Mouse (Mus musculus): ENCODE data around the gene Anapc16. TPM values are rescaled to one million over a fixed set of nuclear protein-coding genes. Genes with fewer than 3 reads are reported as not detected.

Gene Anapc16
- polyA plus RNA-seq, 1 experiment from 2014 or later: 86.4 TPM

- H3K4me2 ChIP-seq (replicated peaks; ENCODE audit: low read depth): no peak overlapping the region
- H3K9ac ChIP-seq (ENCODE audit: low read length): no peak overlapping the region; the same call in 1 of the 2 replicates
- H3K27me3 ChIP-seq (ENCODE audit: control insufficient read depth, insufficient read depth, low read length): no peaks in the 10 kb centered on the region
- H3K27ac ChIP-seq (replicated peaks): peak overlapping the region; percentile 81
- WGBS: 49% methylated on average over 7 of the region's 7 CpGs
- H3K4me1 ChIP-seq (replicated peaks; ENCODE audit: control insufficient read depth, insufficient read depth): peaks cover 2% of the 10 kb centered on the region
- DNase-seq (ENCODE audit: low spot score) (peak; percentile 45), ATAC-seq (ENCODE audit: low FRiP score, low TSS enrichment) (peak; percentile 68)
- TF ChIP-seq EP300 (optimal IDR thresholded peaks at IDR 0.05): no peak
- no peak for TF ChIP-seq CTCF (IDR thresholded peaks at IDR 0.05; ENCODE audit: low read depth)
- H3K36me3 ChIP-seq (ENCODE audit: control insufficient read depth, insufficient read depth, low read length): no peaks in the 10 kb centered on the region
- H3K9me3 ChIP-seq (ENCODE audit: control insufficient read depth, low read length): no peaks in the 10 kb centered on the region
- H3K4me3 ChIP-seq (ENCODE audit: low read depth, low read length): no peak overlapping the region
These were observed 25.2 kb upstream of the Anapc16 start for GRCm38 (mm10) chr10:60028181-60028580.

- 14% methylated on average over 2 of the region's 2 CpGs for WGBS
These were observed 24.7 kb upstream of the Anapc16 start for GRCm38 (mm10) chr10:60027619-60028084.

GRCm38 (mm10) chr10:60026759-60027395 lies 23.9 kb upstream of the Anapc16 start:
- ATAC-seq (ENCODE audit: low FRiP score, low TSS enrichment) (no peak), DNase-seq (ENCODE audit: low spot score) (no peak)
- Histone ChIP-seq H3K9me3 (ENCODE audit: control insufficient read depth, low read length) (no peaks in the 10 kb centered on the region), H3K36me3 (ENCODE audit: control insufficient read depth, insufficient read depth, low read length) (no peaks in the 10 kb centered on the region), H3K9ac (ENCODE audit: low read length) (no peak overlapping the region), H3K4me3 (ENCODE audit: low read depth, low read length) (no peak overlapping the region), H3K4me1 (replicated peaks; ENCODE audit: control insufficient read depth, insufficient read depth) (peaks cover 2% of the 10 kb centered on the region), H3K27ac (replicated peaks) (peak overlapping the region; percentile 81), H3K27me3 (ENCODE audit: control insufficient read depth, insufficient read depth, low read length) (no peaks in the 10 kb centered on the region), H3K4me2 (replicated peaks; ENCODE audit: low read depth) (peak overlapping the region; percentile 14; the same call in 1 of the 2 replicates)
- TF ChIP-seq EP300 (optimal IDR thresholded peaks at IDR 0.05) (no peak), CTCF (IDR thresholded peaks at IDR 0.05; ENCODE audit: low read depth) (no peak)
- 41% methylated on average over 13 of the region's 13 CpGs for WGBS

More at GRCm38 (mm10) chr10:60027619-60028084, 24.7 kb upstream of the Anapc16 start:
- TF ChIP-seq CTCF (IDR thresholded peaks at IDR 0.05; ENCODE audit: low read depth) (no peak), EP300 (optimal IDR thresholded peaks at IDR 0.05) (no peak)
- Histone ChIP-seq H3K27ac (replicated peaks) (peak overlapping the region; percentile 81), H3K36me3 (ENCODE audit: control insufficient read depth, insufficient read depth, low read length) (no peaks in the 10 kb centered on the region), H3K4me1 (replicated peaks; ENCODE audit: control insufficient read depth, insufficient read depth) (peaks cover 2% of the 10 kb centered on the region), H3K27me3 (ENCODE audit: control insufficient read depth, insufficient read depth, low read length) (no peaks in the 10 kb centered on the region), H3K9me3 (ENCODE audit: control insufficient read depth, low read length) (no peaks in the 10 kb centered on the region), H3K4me3 (ENCODE audit: low read depth, low read length) (no peak overlapping the region), H3K4me2 (replicated peaks; ENCODE audit: low read depth) (no peak overlapping the region), H3K9ac (ENCODE audit: low read length) (no peak overlapping the region)
- ATAC-seq (ENCODE audit: low FRiP score, low TSS enrichment): peak; percentile 90
- DNase-seq (ENCODE audit: low spot score): peak; percentile 23

- peaks cover 2% of the 10 kb centered on the region for H3K4me1 ChIP-seq (replicated peaks; ENCODE audit: control insufficient read depth, insufficient read depth)
- H3K4me2 ChIP-seq (replicated peaks; ENCODE audit: low read depth): no peak overlapping the region
- no peaks in the 10 kb centered on the region for H3K36me3 ChIP-seq (ENCODE audit: control insufficient read depth, insufficient read depth, low read length)
- H3K27ac ChIP-seq (replicated peaks): no peak overlapping the region
- DNase-seq (ENCODE audit: low spot score): no peak
- H3K9me3 ChIP-seq (ENCODE audit: control insufficient read depth, low read length): no peaks in the 10 kb centered on the region
- 83% methylated on average over 1 of the region's 1 CpGs for WGBS
- H3K4me3 ChIP-seq (ENCODE audit: low read depth, low read length): no peak overlapping the region
- ATAC-seq (ENCODE audit: low FRiP score, low TSS enrichment): no peak
- H3K27me3 ChIP-seq (ENCODE audit: control insufficient read depth, insufficient read depth, low read length): no peaks in the 10 kb centered on the region
- no peak for TF ChIP-seq CTCF (IDR thresholded peaks at IDR 0.05; ENCODE audit: low read depth)
- no peak for TF ChIP-seq EP300 (optimal IDR thresholded peaks at IDR 0.05)
- no peak overlapping the region for H3K9ac ChIP-seq (ENCODE audit: low read length)
These were observed 20.8 kb upstream of the Anapc16 start for GRCm38 (mm10) chr10:60023751-60024150.

GRCm38 (mm10) chr10:60019299-60019698 lies 16.4 kb upstream of the Anapc16 start:
- no peaks in the 10 kb centered on the region for H3K4me1 ChIP-seq (replicated peaks; ENCODE audit: control insufficient read depth, insufficient read depth)
- no peaks in the 10 kb centered on the region for H3K27me3 ChIP-seq (ENCODE audit: control insufficient read depth, insufficient read depth, low read length)
- H3K4me2 ChIP-seq (replicated peaks; ENCODE audit: low read depth): no peak overlapping the region
- no peak for ATAC-seq (ENCODE audit: low FRiP score, low TSS enrichment)
- 68% methylated on average over 2 of the region's 2 CpGs for WGBS
- no peak overlapping the region for H3K27ac ChIP-seq (replicated peaks)
- H3K9me3 ChIP-seq (ENCODE audit: control insufficient read depth, low read length): no peaks in the 10 kb centered on the region
- no peak for DNase-seq (ENCODE audit: low spot score)
- no peak overlapping the region for H3K4me3 ChIP-seq (ENCODE audit: low read depth, low read length)
- H3K36me3 ChIP-seq (ENCODE audit: control insufficient read depth, insufficient read depth, low read length): 0 out of 2 replicates have a peak, but pooled peaks cover 3% of the 10 kb centered on the region
- no peak for TF ChIP-seq EP300 (optimal IDR thresholded peaks at IDR 0.05)
- peak; percentile 36 for TF ChIP-seq CTCF (IDR thresholded peaks at IDR 0.05; ENCODE audit: low read depth)
- H3K9ac ChIP-seq (ENCODE audit: low read length): no peak overlapping the region

GRCm38 (mm10) chr10:60016223-60016622 lies 13.3 kb upstream of the Anapc16 start:
- no peaks in the 10 kb centered on the region for H3K27me3 ChIP-seq (ENCODE audit: control insufficient read depth, insufficient read depth, low read length)
- no peak for TF ChIP-seq CTCF (IDR thresholded peaks at IDR 0.05; ENCODE audit: low read depth)
- TF ChIP-seq EP300 (optimal IDR thresholded peaks at IDR 0.05): no peak
- H3K36me3 ChIP-seq (ENCODE audit: control insufficient read depth, insufficient read depth, low read length): 0 out of 2 replicates have a peak, but pooled peaks cover 7% of the 10 kb centered on the region
- no peak for DNase-seq (ENCODE audit: low spot score)
- H3K9ac ChIP-seq (ENCODE audit: low read length): no peak overlapping the region
- 88% methylated on average over 6 of the region's 6 CpGs for WGBS
- ATAC-seq (ENCODE audit: low FRiP score, low TSS enrichment): no peak
- H3K4me1 ChIP-seq (replicated peaks; ENCODE audit: control insufficient read depth, insufficient read depth): no peaks in the 10 kb centered on the region
- H3K9me3 ChIP-seq (ENCODE audit: control insufficient read depth, low read length): no peaks in the 10 kb centered on the region
- no peak overlapping the region for H3K4me2 ChIP-seq (replicated peaks; ENCODE audit: low read depth)
- H3K4me3 ChIP-seq (ENCODE audit: low read depth, low read length): no peak overlapping the region
- no peak overlapping the region for H3K27ac ChIP-seq (replicated peaks)

Measured in stomach, postnatal 0 days (tissue).